Mouse (Mus musculus) embryonic facial prominence, embryonic 15.5 days (tissue): ENCODE measurements at regions not wholly inside any gene's neighbourhood (a gene's known extent, or its start where the extent isn't known, plus 50 kb on each side); places are given as distances from the start of the nearest gene placed in this dataset.

Experiments
- ATAC-seq: fragments of 200-750 bp; cut with Nextera tagmentation; 2 replicates; pipeline ENCODE4 v1.8.0; 2017; ENCODE audit warnings: low read depth, moderate TSS enrichment; ENCODE audit not compliant: insufficient number of reproducible peaks, low FRiP score, low TSS enrichment
- H3K27ac ChIP-seq: fragments of 300-500 bp; sonication (generic); replicated peaks from 2 replicates; pipeline ENCODE4 v1.5.1; 2015; ENCODE audit warnings: mild to moderate bottlenecking, inconsistent platforms
- H3K27me3 ChIP-seq: fragments of 300-500 bp; sonication (generic); 2 replicates; pipeline ENCODE4 v1.6.1; 2015; ENCODE audit warnings: inconsistent platforms
- H3K36me3 ChIP-seq: fragments of 300-500 bp; sonication (generic); 2 replicates; pipeline ENCODE4 v1.6.1; 2015; ENCODE audit warnings: mild to moderate bottlenecking, inconsistent platforms
- H3K4me1 ChIP-seq: fragments of 300-500 bp; sonication (generic); 2 replicates; pipeline ENCODE4 v1.6.1; 2015; ENCODE audit warnings: inconsistent platforms
- H3K4me2 ChIP-seq: fragments of 300-500 bp; sonication (generic); replicated peaks from 2 replicates; pipeline ENCODE4 v1.6.1; 2015; ENCODE audit warnings: mild to moderate bottlenecking, inconsistent platforms
- H3K4me3 ChIP-seq: fragments of 300-500 bp; sonication (generic); replicated peaks from 2 replicates; pipeline ENCODE4 v1.5.1; 2015; ENCODE audit warnings: mild to moderate bottlenecking, inconsistent platforms
- H3K9ac ChIP-seq: fragments of 300-500 bp; sonication (generic); 2 replicates; pipeline ENCODE4 v1.6.1; 2015; ENCODE audit warnings: inconsistent platforms
- H3K9me3 ChIP-seq: fragments of 300-500 bp; sonication (generic); replicated peaks from 2 replicates; pipeline ENCODE4 v1.6.1; 2016; ENCODE audit warnings: inconsistent platforms
- WGBS: fragments of 180-500 bp; shearing (Covaris S2); methylation state at CpG from one replicate; pipeline ENCODE4 v1.1.7; 2015; 5-methylcytosine and 5-hydroxymethylcytosine counted together

GRCm38 (mm10) chr8:25306769-25307491, 482.8 kb upstream of the Adam5 start:
- ATAC-seq = no peak

More at GRCm38 (mm10) chr8:25306769-25307491, 482.8 kb upstream of the Adam5 start:
- Histone ChIP-seq H3K36me3 (no peaks in the 10 kb centered on the region), H3K9ac (no peak overlapping the region), H3K4me2 (no peak overlapping the region), H3K9me3 (no peaks in the 10 kb centered on the region), H3K27ac (peak overlapping the region; percentile 90), H3K4me3 (no peak overlapping the region), H3K27me3 (no peaks in the 10 kb centered on the region), H3K4me1 (peaks cover 47% of the 10 kb centered on the region)
- WGBS = 40% methylated on average over 15 of the region's 15 CpGs
